Mouse (Mus musculus) adipose tissue, adult 10 weeks (tissue): ENCODE data around the gene Fmnl1. TPM values are rescaled to one million over a fixed set of nuclear protein-coding genes. Genes with fewer than 3 reads are reported as not detected.

Experiments used
- polyA plus RNA-seq: library from polyadenylated mRNA; stranded (reverse); fragments of 350-450 nt; fragmentation: Illumina TruSeq; extraction: RNeasy Lipid Tissue Mini Kit (QIAGEN cat#74804); gene quantifications from one replicate; pipeline ENCODE4 v1.2.3, GENCODE M21; 2014; ENCODE audit warnings: low read depth, low replicate concordance

The Fmnl1 gene
- 8.6 TPM for polyA plus RNA-seq

DNA sequence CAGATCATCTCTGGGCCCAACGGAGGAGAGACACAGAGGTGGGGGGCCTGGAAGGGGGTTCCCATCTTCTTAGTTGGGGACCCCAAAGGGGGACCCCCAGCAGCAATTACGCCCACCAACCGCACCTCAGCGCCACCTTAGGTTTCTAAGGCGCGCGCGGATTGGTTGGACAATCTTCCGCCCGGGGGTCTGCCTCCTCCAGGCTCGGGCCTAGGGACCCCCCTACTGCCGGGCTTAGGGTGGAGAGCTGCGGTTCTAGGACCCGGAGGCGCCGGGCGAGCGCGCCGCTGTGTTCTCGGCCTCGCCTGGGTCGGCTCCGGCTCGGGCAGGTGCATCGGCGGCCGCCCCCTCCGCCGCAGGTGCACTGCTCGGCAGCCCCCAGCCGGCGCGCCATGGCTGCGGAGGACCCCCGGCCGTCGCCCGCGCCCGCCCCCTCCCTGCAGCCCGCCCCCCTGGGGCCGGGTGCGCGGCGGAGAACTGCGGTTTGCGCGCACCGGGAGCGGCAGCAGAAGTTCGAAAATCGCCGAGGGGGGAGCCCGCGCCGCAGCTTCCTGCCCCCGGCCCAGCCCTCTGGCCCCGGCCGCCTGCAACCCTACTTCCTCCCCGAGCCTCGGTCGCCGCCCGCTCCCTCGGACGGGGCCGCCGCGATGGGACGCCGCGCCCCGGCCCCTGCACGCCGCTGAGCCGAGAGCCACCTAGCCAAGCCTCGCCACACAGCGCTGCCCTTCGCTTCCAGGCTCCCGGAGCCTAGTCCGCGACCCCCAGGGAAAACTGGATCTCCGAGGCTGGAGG is at the start of gene Fmnl1:
TSS of gene Fmnl1 (plus strand) at position 614 of the 792 bp plus-strand sequence.

DNA sequence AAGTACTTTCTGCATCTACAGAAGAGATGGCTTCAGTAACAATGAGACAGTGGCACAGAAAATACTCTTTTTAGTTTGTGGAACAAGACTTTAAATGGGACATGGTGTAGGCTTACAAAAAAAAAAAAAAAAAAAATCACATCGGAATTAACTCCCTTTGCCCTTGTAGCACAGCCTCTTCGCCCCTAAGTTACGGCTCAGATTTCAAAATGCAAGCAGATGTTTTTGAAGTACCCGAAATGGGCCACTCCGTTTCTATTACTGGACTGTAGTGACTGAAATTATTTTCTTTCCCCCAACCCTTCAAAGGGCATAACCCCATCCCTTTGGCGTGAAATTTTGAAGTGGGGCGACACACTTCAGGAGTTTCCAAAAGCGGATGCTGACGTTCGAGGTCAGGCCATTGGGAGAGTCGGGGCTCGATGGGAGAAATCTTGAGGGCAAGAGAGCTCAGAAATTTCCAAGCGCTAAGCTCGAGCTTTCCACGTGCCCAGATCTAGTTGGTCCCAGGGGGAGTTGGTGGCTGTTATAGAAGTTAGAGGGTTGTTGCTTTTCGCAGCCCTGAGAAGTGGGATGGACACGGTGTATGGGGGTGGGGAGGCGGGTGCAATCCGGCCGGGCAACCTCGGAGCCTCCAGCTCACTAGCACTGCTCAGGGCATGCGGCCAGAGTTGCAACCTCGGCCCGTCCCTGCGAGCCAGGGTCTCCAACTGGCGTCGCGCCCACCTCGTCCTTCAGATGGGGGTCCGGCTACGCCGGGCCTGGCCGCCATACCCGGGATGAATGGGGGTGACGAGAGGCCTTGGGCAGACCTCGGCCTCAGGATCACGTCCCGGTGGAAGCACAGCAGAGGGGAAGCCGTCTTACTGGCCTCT is 39.0 kb upstream of the Fmnl1 start, which contains the start of gene Hexim2:
TSS of gene Hexim2 (plus strand) at position 729 of the 875 bp plus-strand sequence.

DNA sequence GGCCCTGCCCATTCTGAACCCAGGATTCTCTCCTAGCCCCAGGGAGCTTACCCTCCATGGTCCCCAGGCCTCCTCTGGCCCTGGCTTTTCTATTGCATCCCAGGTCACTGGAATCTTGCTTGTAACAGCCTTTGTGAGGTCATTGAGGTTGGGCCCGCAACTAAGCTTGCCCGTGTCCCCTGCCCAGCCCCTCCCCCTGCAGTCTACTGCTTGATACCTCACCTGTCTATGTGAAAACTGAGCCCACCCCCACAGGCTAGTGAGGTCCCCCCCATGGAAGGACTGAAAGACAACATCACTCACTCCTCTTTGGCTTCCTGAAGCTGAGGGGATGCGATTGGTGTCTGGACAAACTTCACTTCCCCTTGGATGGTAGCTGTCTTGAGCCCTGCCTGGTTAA is 37.6 kb downstream of the Fmnl1 start, which contains the start of gene 1700023F06Rik:
TSS of gene 1700023F06Rik (minus strand) at position 101 of the 400 bp plus-strand sequence.

GRCm38 (mm10) chr11:103217790-103218516 is 47.0 kb downstream of the Fmnl1 start, which contains the start of gene Spata32:
TSS of gene Spata32 (minus strand) at chr11:103218432.

Other genes with a start within 250 kb of the Fmnl1 start
- 1.3 TPM for gene Kif18b, start 246.0 kb upstream of the Fmnl1 start, polyA plus RNA-seq
- gene C1ql1, start 224.4 kb upstream of the Fmnl1 start, polyA plus RNA-seq: not detected
- gene Nmt1, start 142.9 kb upstream of the Fmnl1 start, polyA plus RNA-seq: 49.6 TPM
- gene Dcakd, start 142.8 kb upstream of the Fmnl1 start, polyA plus RNA-seq: 41.6 TPM
- gene Plcd3, start 69.4 kb upstream of the Fmnl1 start, polyA plus RNA-seq: 22.4 TPM
- gene Acbd4, start 69.4 kb upstream of the Fmnl1 start, polyA plus RNA-seq: 125 TPM
- 34.1 TPM for gene Hexim1, start 54.9 kb upstream of the Fmnl1 start, polyA plus RNA-seq
- 7.6 TPM for gene Hexim2, start 38.7 kb upstream of the Fmnl1 start, polyA plus RNA-seq
- gene 1700023F06Rik, start 37.5 kb downstream of the Fmnl1 start, polyA plus RNA-seq: 3.9 TPM
- 4.0 TPM for gene Spata32, start 47.3 kb downstream of the Fmnl1 start, polyA plus RNA-seq
- 7.9 TPM for gene Map3k14, start 96.4 kb downstream of the Fmnl1 start, polyA plus RNA-seq
- gene Arhgap27, start 192.6 kb downstream of the Fmnl1 start, polyA plus RNA-seq: 17.1 TPM
- 14.8 TPM for gene Plekhm1, start 241.6 kb downstream of the Fmnl1 start, polyA plus RNA-seq